Mouse (Mus musculus) heart, embryonic 16.5 days (tissue): ENCODE measurements around the gene Ddah2. TPM values are rescaled to one million over a fixed set of nuclear protein-coding genes. Genes with fewer than 3 reads are reported as not detected.

Experiments
- ATAC-seq: fragments of 200-750 bp; cut with Nextera tagmentation; replicated peaks from 2 replicates; pipeline ENCODE4 v1.8.0; 2017; ENCODE audit warnings: moderate number of reproducible peaks; ENCODE audit not compliant: insufficient read depth, low FRiP score; ENCODE audit errors: extremely low read depth
- H3K27ac ChIP-seq: fragments of 300-500 bp; sonication (generic); 2 replicates; pipeline ENCODE4 v1.5.1; 2014; ENCODE audit warnings: mild to moderate bottlenecking, low read length, control low read depth, moderate library complexity
- H3K27me3 ChIP-seq: fragments of 300-500 bp; sonication (generic); 2 replicates; pipeline ENCODE4 v1.6.1; 2014; ENCODE audit warnings: low read length, mixed read lengths; ENCODE audit not compliant: control insufficient read depth, insufficient read depth
- H3K36me3 ChIP-seq: fragments of 300-500 bp; sonication (generic); 2 replicates; pipeline ENCODE4 v1.6.1; 2014; ENCODE audit not compliant: control insufficient read depth, insufficient read depth
- H3K4me1 ChIP-seq: fragments of 300-500 bp; sonication (generic); 2 replicates; pipeline ENCODE4 v1.6.1; 2014; ENCODE audit warnings: low read length, mixed read lengths; ENCODE audit not compliant: control insufficient read depth, insufficient read depth
- H3K4me2 ChIP-seq: fragments of 300-500 bp; sonication (generic); 2 replicates; pipeline ENCODE4 v1.6.1; 2014; ENCODE audit warnings: low read depth, mild to moderate bottlenecking, control low read depth, low read length
- H3K4me3 ChIP-seq: fragments of 300-500 bp; sonication (generic); 2 replicates; pipeline ENCODE4 v1.5.1; 2014; ENCODE audit warnings: mild to moderate bottlenecking, control low read depth, low read length
- H3K9ac ChIP-seq: fragments of 300-500 bp; sonication (generic); 2 replicates; pipeline ENCODE4 v1.6.1; 2014; ENCODE audit warnings: low read length, control low read depth
- H3K9me3 ChIP-seq: fragments of 300-500 bp; sonication (generic); replicated peaks from 2 replicates; pipeline ENCODE4 v1.6.1; 2016; ENCODE audit warnings: low read length; ENCODE audit not compliant: control insufficient read depth
- WGBS: fragments of 180-500 bp; shearing (Covaris S2); extraction: QIAGEN DNeasy Blood & Tissue Kit; methylation state at CpG from one replicate; pipeline ENCODE4 v1.1.7; 2014; 5-methylcytosine and 5-hydroxymethylcytosine counted together
- polyA plus RNA-seq: library from polyadenylated mRNA; unstranded; fragments of >200 nt; fragmentation: Nextera tagmentation; extraction: Ambion mirVana; gene quantifications from 2 replicates; pipeline ENCODE4 v1.2.1, GENCODE M21; 2015

Ddah2 gene
- polyA plus RNA-seq, 1 experiment from 2014 or later, result 171 TPM

- Histone ChIP-seq H3K4me3 (no peak overlapping the region), H3K9ac (no peak overlapping the region), H3K27ac (no peak overlapping the region), H3K9me3 (no peaks in the 10 kb centered on the region), H3K4me2 (no peak overlapping the region), H3K4me1 (peaks cover 6% of the 10 kb centered on the region; the same call in 1 of the 2 replicates), H3K36me3 (peaks cover 28% of the 10 kb centered on the region), H3K27me3 (no peaks in the 10 kb centered on the region)
- WGBS, result 46% methylated on average over 6 of the region's 6 CpGs
- no peak for ATAC-seq
Measured at GRCm38 (mm10) chr17:35103221-35103690, 44.4 kb downstream of the Ddah2 start.

GRCm38 (mm10) chr17:35104079-35104478, 45.2 kb downstream of the Ddah2 start:
- Histone ChIP-seq H3K4me1 (peaks cover 6% of the 10 kb centered on the region; the same call in 1 of the 2 replicates), H3K9me3 (no peaks in the 10 kb centered on the region), H3K36me3 (peaks cover 22% of the 10 kb centered on the region), H3K27ac (no peak overlapping the region), H3K4me2 (no peak overlapping the region), H3K9ac (no peak overlapping the region), H3K4me3 (no peak overlapping the region), H3K27me3 (no peaks in the 10 kb centered on the region)
- no peak for ATAC-seq
- 83% methylated on average over 7 of the region's 7 CpGs for WGBS

- no peaks in the 10 kb centered on the region for H3K9me3 ChIP-seq
- H3K36me3 ChIP-seq, result peaks cover 18% of the 10 kb centered on the region
- no peak overlapping the region for H3K27ac ChIP-seq
- H3K4me3 ChIP-seq, result no peak overlapping the region
- no peak overlapping the region for H3K4me2 ChIP-seq
- no peak for ATAC-seq
- H3K27me3 ChIP-seq, result no peaks in the 10 kb centered on the region
- H3K4me1 ChIP-seq, result peaks cover 6% of the 10 kb centered on the region; the same call in 1 of the 2 replicates
- WGBS, result 54% methylated on average over 6 of the region's 6 CpGs
- no peak overlapping the region for H3K9ac ChIP-seq
Measured at GRCm38 (mm10) chr17:35104754-35105153, 45.9 kb downstream of the Ddah2 start.

GRCm38 (mm10) chr17:35105740-35106389, 47.0 kb downstream of the Ddah2 start:
- no peak for ATAC-seq
- Histone ChIP-seq H3K4me1 (peaks cover 6% of the 10 kb centered on the region; the same call in 1 of the 2 replicates), H3K9me3 (no peaks in the 10 kb centered on the region), H3K4me3 (no peak overlapping the region), H3K36me3 (peaks cover 12% of the 10 kb centered on the region), H3K27ac (no peak overlapping the region), H3K9ac (no peak overlapping the region), H3K27me3 (no peaks in the 10 kb centered on the region), H3K4me2 (no peak overlapping the region)
- WGBS, result 28% methylated on average over 13 of the region's 13 CpGs

- Histone ChIP-seq H3K27me3 (no peaks in the 10 kb centered on the region), H3K9me3 (no peaks in the 10 kb centered on the region), H3K9ac (no peak overlapping the region), H3K36me3 (peaks cover 6% of the 10 kb centered on the region), H3K4me2 (no peak overlapping the region), H3K27ac (no peak overlapping the region), H3K4me3 (no peak overlapping the region), H3K4me1 (peaks cover 6% of the 10 kb centered on the region; the same call in 1 of the 2 replicates)
- 64% methylated on average over 3 of the region's 3 CpGs for WGBS
- ATAC-seq, result no peak
Measured at GRCm38 (mm10) chr17:35106522-35106921, 47.7 kb downstream of the Ddah2 start.

- Histone ChIP-seq H3K4me3 (no peak within 1 kb of the TSS), H3K36me3 (no peaks in the 10 kb centered on the region), H3K27me3 (no peaks in the 10 kb centered on the region), H3K9ac (no peak within 1 kb of the TSS), H3K9me3 (no peaks in the 10 kb centered on the region), H3K4me1 (peaks cover 3% of the 10 kb centered on the region; the same call in 1 of the 2 replicates), H3K4me2 (no peak within 1 kb of the TSS), H3K27ac (no peak within 1 kb of the TSS)
- 77% methylated on average over 6 of the region's 6 CpGs for WGBS
- ATAC-seq, result no peak
Measured at GRCm38 (mm10) chr17:35108097-35108496, 49.3 kb downstream of the Ddah2 start, which contains the start of gene Ly6g5c. Ly6g5c (plus strand) TSS chr17:35108279.

Other genes with a start within 250 kb of the Ddah2 start
- gene Stk19, start 222.1 kb upstream of the Ddah2 start, polyA plus RNA-seq, result 17.1 and 24.4 TPM in 2 replicates
- gene Dxo, start 222.0 kb upstream of the Ddah2 start, polyA plus RNA-seq, result 37.7 and 38.6 TPM in 2 replicates
- gene Skiv2l, start 208.8 kb upstream of the Ddah2 start, polyA plus RNA-seq, result 32.9 and 33.9 TPM in 2 replicates
- 57.5 and 64.3 TPM in 2 replicates for gene Nelfe, start 208.6 kb upstream of the Ddah2 start, polyA plus RNA-seq
- gene Cfb, start 196.5 kb upstream of the Ddah2 start, polyA plus RNA-seq, result 1.7 and 2.5 TPM in 2 replicates
- gene Zbtb12, start 179.6 kb upstream of the Ddah2 start, polyA plus RNA-seq, result 1.4 and 1.5 TPM in 2 replicates
- not detected in 2 replicates for gene Gm20547, start 177.0 kb upstream of the Ddah2 start, polyA plus RNA-seq
- gene C2, start 160.8 kb upstream of the Ddah2 start, polyA plus RNA-seq, result 2.2 and 2.6 TPM in 2 replicates
- gene Ehmt2, start 160.6 kb upstream of the Ddah2 start, polyA plus RNA-seq, result 39.5 and 41.5 TPM in 2 replicates
- gene Slc44a4, start 144.6 kb upstream of the Ddah2 start, polyA plus RNA-seq, result 0.16 and 0.68 TPM in 2 replicates
- gene Neu1, start 127.8 kb upstream of the Ddah2 start, polyA plus RNA-seq, result 20.1 and 20.4 TPM in 2 replicates
- gene Hspa1b, start 99.8 kb upstream of the Ddah2 start, polyA plus RNA-seq, result 0.11 and 0.18 TPM in 2 replicates
- gene Gm20481, start 89.1 kb upstream of the Ddah2 start, polyA plus RNA-seq, result not detected in 2 replicates
- gene Hspa1a, start 86.9 kb upstream of the Ddah2 start, polyA plus RNA-seq, result 3.9 and 4.4 TPM in 2 replicates
- gene Hspa1l, start 86.3 kb upstream of the Ddah2 start, polyA plus RNA-seq, result 3.1 and 4.2 TPM in 2 replicates
- 132 and 134 TPM in 2 replicates for gene Lsm2, start 77.2 kb upstream of the Ddah2 start, polyA plus RNA-seq
- gene Vars, start 58.0 kb upstream of the Ddah2 start, polyA plus RNA-seq, result 69.9 and 75.0 TPM in 2 replicates
- gene Vwa7, start 42.5 kb upstream of the Ddah2 start, polyA plus RNA-seq, result 0.27 and 0.34 TPM in 2 replicates
- gene Sapcd1, start 31.0 kb upstream of the Ddah2 start, polyA plus RNA-seq, result 1.9 and 3.0 TPM in 2 replicates
- gene Msh5, start 12.3 kb upstream of the Ddah2 start, polyA plus RNA-seq, result 3.5 and 3.7 TPM in 2 replicates
- 349 and 372 TPM in 2 replicates for gene Clic1, start 9.1 kb upstream of the Ddah2 start, polyA plus RNA-seq
- gene Ly6g6c, start 6.4 kb downstream of the Ddah2 start, polyA plus RNA-seq, result 0.17 TPM in 1 of 2 replicates, not detected in the other
- 0.16 and 0.54 TPM in 2 replicates for gene Mpig6b, start 7.1 kb downstream of the Ddah2 start, polyA plus RNA-seq
- 0.72 and 0.84 TPM in 2 replicates for gene Ly6g6e, start 17.9 kb downstream of the Ddah2 start, polyA plus RNA-seq
- 1.9 and 3.4 TPM in 2 replicates for gene Ly6g6d, start 19.0 kb downstream of the Ddah2 start, polyA plus RNA-seq
- 0.29 and 0.39 TPM in 2 replicates for gene Ly6g6f, start 26.6 kb downstream of the Ddah2 start, polyA plus RNA-seq
- 80.9 and 83.3 TPM in 2 replicates for gene Abhd16a, start 30.2 kb downstream of the Ddah2 start, polyA plus RNA-seq
- gene Ly6g5c, start 49.2 kb downstream of the Ddah2 start, polyA plus RNA-seq, result 0.72 TPM in 1 of 2 replicates, not detected in the other
- gene Ly6g5b, start 56.4 kb downstream of the Ddah2 start, polyA plus RNA-seq, result 0.57 and 0.63 TPM in 2 replicates
- 13.6 and 14.9 TPM in 2 replicates for gene Gpank1, start 62.4 kb downstream of the Ddah2 start, polyA plus RNA-seq
- gene Csnk2b, start 63.0 kb downstream of the Ddah2 start, polyA plus RNA-seq, result 224 and 232 TPM in 2 replicates
- 10.1 and 10.2 TPM in 2 replicates for gene D17H6S53E, start 67.3 kb downstream of the Ddah2 start, polyA plus RNA-seq
- gene Apom, start 73.0 kb downstream of the Ddah2 start, polyA plus RNA-seq, result 0.60 and 0.89 TPM in 2 replicates
- 37.5 and 40.5 TPM in 2 replicates for gene Bag6, start 76.1 kb downstream of the Ddah2 start, polyA plus RNA-seq
- gene Prrc2a, start 105.9 kb downstream of the Ddah2 start, polyA plus RNA-seq, result 103 and 113 TPM in 2 replicates
- gene Aif1, start 117.0 kb downstream of the Ddah2 start, polyA plus RNA-seq, result 6.0 and 10.9 TPM in 2 replicates
- 7.9 and 8.2 TPM in 2 replicates for gene Lst1, start 129.4 kb downstream of the Ddah2 start, polyA plus RNA-seq
- 3.5 and 6.4 TPM in 2 replicates for gene Ltb, start 135.4 kb downstream of the Ddah2 start, polyA plus RNA-seq
- gene Tnf, start 143.0 kb downstream of the Ddah2 start, polyA plus RNA-seq, result 0.20 and 0.33 TPM in 2 replicates
- 0.27 and 0.79 TPM in 2 replicates for gene Lta, start 146.3 kb downstream of the Ddah2 start, polyA plus RNA-seq
- 0.41 and 1.2 TPM in 2 replicates for gene Gm16181, start 161.8 kb downstream of the Ddah2 start, polyA plus RNA-seq
- 10.1 and 10.4 TPM in 2 replicates for gene Atp6v1g2, start 174.6 kb downstream of the Ddah2 start, polyA plus RNA-seq
- 8.4 and 8.8 TPM in 2 replicates for gene Nfkbil1, start 176.8 kb downstream of the Ddah2 start, polyA plus RNA-seq
- 256 and 260 TPM in 2 replicates for gene Ddx39b, start 182.7 kb downstream of the Ddah2 start, polyA plus RNA-seq
- gene H2-D1, start 203.7 kb downstream of the Ddah2 start, polyA plus RNA-seq, result 90.5 and 110 TPM in 2 replicates